Mouse (Mus musculus) cerebellum, postnatal 10 days (tissue): ENCODE measurements around the gene Prpf38b.

Experiments
- DNase-seq, 2 experiments: peaks; one replicate each; pipeline ENCODE4 v3.0.0; 2021; ENCODE audit warnings: mixed read lengths in 2 of 2

The Prpf38b gene

DNA sequence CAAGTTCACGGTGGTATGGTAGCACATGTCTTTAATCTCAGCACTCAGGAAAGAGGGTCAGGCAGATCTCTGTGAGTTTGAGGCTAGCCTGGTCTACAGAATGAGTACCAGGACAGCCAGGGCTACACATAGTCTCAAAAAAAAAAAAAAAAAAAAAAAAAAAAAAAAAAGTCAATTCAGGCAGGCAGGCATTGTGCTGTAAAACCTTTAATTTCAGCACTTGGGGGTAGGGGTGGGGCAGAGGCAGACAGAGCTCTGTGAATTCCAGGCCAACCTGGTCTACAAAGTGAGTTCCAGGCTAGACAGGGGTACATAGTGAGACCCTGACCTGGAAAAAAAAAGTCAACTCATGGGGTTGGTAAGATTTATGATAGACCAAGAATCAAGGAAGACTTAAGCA is 53.8 kb downstream of the Prpf38b start:
- no peak for DNase-seq

DNA sequence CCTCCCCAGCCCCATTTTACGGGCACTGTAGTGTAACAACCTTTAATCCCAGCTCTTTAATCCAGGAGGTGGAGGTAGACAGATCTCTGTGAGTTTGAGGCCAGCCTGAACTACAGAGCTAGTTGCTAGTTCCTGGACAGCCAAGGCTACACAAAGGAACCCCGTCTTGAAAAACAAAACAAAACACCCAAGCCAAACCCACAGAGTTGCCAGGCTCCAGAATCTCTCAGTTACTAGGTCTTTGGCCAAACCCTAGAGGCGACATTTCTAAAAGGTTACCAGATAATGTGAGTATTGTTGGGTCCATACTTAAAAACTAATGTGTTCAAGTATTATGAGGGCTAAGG is 54.4 kb downstream of the Prpf38b start:
- no peak for DNase-seq

DNA sequence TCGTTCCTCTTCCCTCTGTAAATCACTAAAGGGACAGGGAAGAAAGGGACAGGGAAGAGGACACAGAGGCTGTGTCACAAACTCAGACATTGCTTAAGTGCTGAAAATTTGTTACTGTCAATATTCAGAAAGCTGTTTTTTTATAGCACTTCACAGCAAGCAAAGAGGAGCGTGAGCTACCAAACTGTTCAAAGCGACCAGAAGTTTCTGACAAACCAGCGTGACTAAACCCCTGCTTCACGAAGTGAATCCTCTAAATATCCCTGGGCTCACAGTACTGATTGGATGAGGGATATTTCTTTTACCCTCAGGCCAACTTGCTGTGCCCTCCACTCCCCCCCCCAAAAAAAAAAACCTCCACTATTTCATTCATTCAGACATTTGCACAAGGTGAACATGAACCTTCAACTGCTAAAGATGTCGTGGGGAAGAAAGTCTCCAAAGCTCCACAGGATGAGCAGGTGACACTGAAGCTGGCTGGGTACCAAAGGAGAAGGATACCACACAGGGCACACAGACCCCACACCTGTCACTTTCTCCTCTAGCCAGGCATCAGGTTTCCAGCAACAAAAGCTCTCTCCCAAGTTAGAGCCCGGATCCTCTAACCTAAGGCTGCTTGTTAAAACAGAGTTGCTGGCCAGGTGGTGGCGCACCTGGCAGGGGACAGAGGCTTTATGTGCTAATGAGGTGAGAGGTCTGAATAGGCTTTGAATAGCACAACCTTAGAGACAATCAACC is 55.0 kb downstream of the Prpf38b start:
- peak; percentile 65 for DNase-seq

GRCm38 (mm10) chr3:108855864-108856263 is 55.7 kb downstream of the Prpf38b start:
- DNase-seq = peak; percentile 56 to 60

GRCm38 (mm10) chr3:108855371-108855770 is 56.2 kb downstream of the Prpf38b start:
- DNase-seq = peak; percentile 53 to 62

- no peak for DNase-seq
Measured at GRCm38 (mm10) chr3:108853266-108853665, 58.3 kb downstream of the Prpf38b start.
